Mouse (Mus musculus): ENCODE results near the gene Etfrf1. TPM values are rescaled to one million over a fixed set of nuclear protein-coding genes. Genes with fewer than 3 reads are reported as not detected.

Etfrf1 gene
- 34.8 and 39.1 TPM in 2 replicates for polyA plus RNA-seq (2015; fragmentation: Nextera tagmentation; extraction: Ambion mirVana)

GRCm38 (mm10) chr6:145210816-145211338, at the start of gene Etfrf1, which contains the start of gene Casc1:
TSS of gene Etfrf1 (plus strand) at chr6:145211134.
TSS of gene Casc1 (minus strand) at chr6:145211005.
- WGBS = 0% methylated on average over 36 of the region's 36 CpGs
- Histone ChIP-seq H3K27me3 (ENCODE audit: control insufficient read depth, insufficient read depth, low read length) (no peaks in the 10 kb centered on the region), H3K4me2 (ENCODE audit: low read depth, low read length) (peak within 1 kb of the TSS; percentile 62), H3K36me3 (ENCODE audit: control insufficient read depth, insufficient read depth, low read length) (no peaks in the 10 kb centered on the region), H3K27ac (ENCODE audit: low read length) (peak within 1 kb of the TSS; percentile 97), H3K4me3 (replicated peaks; ENCODE audit: low read length) (peak within 1 kb of the TSS; percentile 85), H3K9ac (ENCODE audit: low read length) (peak within 1 kb of the TSS; percentile 89), H3K4me1 (ENCODE audit: control insufficient read depth, insufficient read depth, low read length) (0 out of 2 replicates have a peak, but pooled peaks cover 3% of the 10 kb centered on the region), H3K9me3 (replicated peaks; ENCODE audit: control insufficient read depth, low read length) (no peaks in the 10 kb centered on the region)
- ATAC-seq (ENCODE audit: insufficient read depth, low FRiP score) = peak; percentile 100

DNA sequence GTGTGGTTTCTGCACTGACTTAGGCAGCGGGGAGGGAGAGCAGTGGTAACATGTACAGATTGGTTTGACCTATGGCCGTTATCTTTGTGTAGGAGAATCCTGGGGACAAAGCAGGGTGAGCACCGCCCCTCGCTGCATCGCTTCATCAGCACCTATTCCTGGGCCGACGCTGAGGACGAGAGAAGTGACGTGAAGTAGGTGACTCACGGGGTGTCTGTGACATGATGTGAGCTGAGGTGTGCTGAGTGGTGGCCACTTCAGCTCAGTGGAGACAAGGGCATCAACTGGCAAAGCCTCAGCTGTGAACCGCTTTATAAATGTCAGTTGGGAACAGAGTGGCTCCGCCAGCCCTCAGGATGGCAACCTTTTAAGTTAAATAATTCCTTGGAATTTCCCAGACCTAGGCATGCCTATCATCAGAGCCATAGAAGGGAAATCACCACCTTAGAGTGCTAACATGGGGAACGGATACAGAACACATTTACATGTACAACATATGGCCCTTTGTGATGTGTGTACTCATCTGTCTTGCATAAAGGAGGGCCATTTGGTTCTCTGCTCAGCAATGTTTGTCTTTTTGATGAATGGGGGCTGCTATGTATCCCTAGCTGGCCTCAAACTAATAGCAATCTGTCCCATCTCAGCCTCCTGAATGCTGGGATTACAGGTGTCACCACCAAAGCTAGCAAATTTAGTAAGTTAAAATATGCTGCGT, 38.9 kb upstream of the Etfrf1 start:
- H3K4me1 ChIP-seq (ENCODE audit: control insufficient read depth, insufficient read depth, low read length) = peaks cover 18% of the 10 kb centered on the region
- no peak overlapping the region for H3K27ac ChIP-seq (ENCODE audit: low read length)
- no peak overlapping the region for H3K9ac ChIP-seq (ENCODE audit: low read length)
- no peak overlapping the region for H3K4me2 ChIP-seq (ENCODE audit: low read depth, low read length)
- WGBS = 69% methylated on average over 14 of the region's 14 CpGs
- no peaks in the 10 kb centered on the region for H3K9me3 ChIP-seq (replicated peaks; ENCODE audit: control insufficient read depth, low read length)
- no peak for ATAC-seq (ENCODE audit: insufficient read depth, low FRiP score)
- no peaks in the 10 kb centered on the region for H3K36me3 ChIP-seq (ENCODE audit: control insufficient read depth, insufficient read depth, low read length)
- no peaks in the 10 kb centered on the region for H3K27me3 ChIP-seq (ENCODE audit: control insufficient read depth, insufficient read depth, low read length)
- no peak overlapping the region for H3K4me3 ChIP-seq (replicated peaks; ENCODE audit: low read length)

- H3K9ac ChIP-seq (ENCODE audit: low read length) = 0 out of 2 replicates have a peak overlapping the region, but pooled peaks have one; percentile 8
- no peaks in the 10 kb centered on the region for H3K27me3 ChIP-seq (ENCODE audit: control insufficient read depth, insufficient read depth, low read length)
- peak; percentile 91 for ATAC-seq (ENCODE audit: insufficient read depth, low FRiP score)
- H3K36me3 ChIP-seq (ENCODE audit: control insufficient read depth, insufficient read depth, low read length) = no peaks in the 10 kb centered on the region
- no peak overlapping the region for H3K4me3 ChIP-seq (replicated peaks; ENCODE audit: low read length)
- peak overlapping the region; percentile 15; the same call in 1 of the 2 replicates for H3K27ac ChIP-seq (ENCODE audit: low read length)
- peaks cover 18% of the 10 kb centered on the region for H3K4me1 ChIP-seq (ENCODE audit: control insufficient read depth, insufficient read depth, low read length)
- H3K9me3 ChIP-seq (replicated peaks; ENCODE audit: control insufficient read depth, low read length) = no peaks in the 10 kb centered on the region
- H3K4me2 ChIP-seq (ENCODE audit: low read depth, low read length) = peak overlapping the region; percentile 20; the same call in 1 of the 2 replicates
- WGBS = 15% methylated on average over 11 of the region's 11 CpGs
Measured at GRCm38 (mm10) chr6:145173781-145174191, 37.1 kb upstream of the Etfrf1 start.

DNA sequence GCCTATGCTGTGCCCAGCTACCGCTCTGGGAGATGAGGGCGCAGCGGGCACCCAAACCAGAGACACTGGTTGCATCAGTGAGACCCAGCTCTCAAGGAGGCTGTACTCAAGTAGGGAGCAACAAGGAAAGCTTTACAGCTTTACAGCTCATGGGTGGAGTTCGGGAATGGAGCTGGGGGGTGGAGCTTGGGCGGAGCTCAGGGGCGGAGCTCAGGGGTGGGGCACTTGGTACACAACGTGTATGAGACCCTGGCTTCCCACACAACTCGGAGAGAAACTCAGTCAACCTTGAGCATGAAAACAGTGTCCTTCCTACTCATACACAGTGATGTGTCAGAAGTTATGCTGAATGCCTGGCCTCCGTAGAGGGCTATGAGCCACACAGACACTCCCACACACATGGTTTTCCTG, 35.4 kb upstream of the Etfrf1 start:
- Histone ChIP-seq H3K36me3 (ENCODE audit: control insufficient read depth, insufficient read depth, low read length) (no peaks in the 10 kb centered on the region), H3K4me1 (ENCODE audit: control insufficient read depth, insufficient read depth, low read length) (peaks cover 18% of the 10 kb centered on the region), H3K9ac (ENCODE audit: low read length) (no peak overlapping the region), H3K9me3 (replicated peaks; ENCODE audit: control insufficient read depth, low read length) (no peaks in the 10 kb centered on the region), H3K27me3 (ENCODE audit: control insufficient read depth, insufficient read depth, low read length) (no peaks in the 10 kb centered on the region; the same call in 1 of the 2 replicates), H3K4me3 (replicated peaks; ENCODE audit: low read length) (no peak overlapping the region), H3K27ac (ENCODE audit: low read length) (no peak overlapping the region), H3K4me2 (ENCODE audit: low read depth, low read length) (peak overlapping the region; percentile 9)
- ATAC-seq (ENCODE audit: insufficient read depth, low FRiP score) = peak; percentile 45; the same call in 1 of the 2 replicates
- WGBS = 39% methylated on average over 9 of the region's 9 CpGs

- no peak; the same call in 1 of the 2 replicates for ATAC-seq (ENCODE audit: insufficient read depth, low FRiP score)
- no peaks in the 10 kb centered on the region for H3K36me3 ChIP-seq (ENCODE audit: control insufficient read depth, insufficient read depth, low read length)
- H3K27ac ChIP-seq (ENCODE audit: low read length) = no peak overlapping the region
- H3K4me1 ChIP-seq (ENCODE audit: control insufficient read depth, insufficient read depth, low read length) = peaks cover 18% of the 10 kb centered on the region
- no peak overlapping the region for H3K9ac ChIP-seq (ENCODE audit: low read length)
- no peaks in the 10 kb centered on the region for H3K9me3 ChIP-seq (replicated peaks; ENCODE audit: control insufficient read depth, low read length)
- H3K27me3 ChIP-seq (ENCODE audit: control insufficient read depth, insufficient read depth, low read length) = no peaks in the 10 kb centered on the region; the same call in 1 of the 2 replicates
- 63% methylated on average over 10 of the region's 10 CpGs for WGBS
- no peak overlapping the region for H3K4me2 ChIP-seq (ENCODE audit: low read depth, low read length)
- no peak overlapping the region for H3K4me3 ChIP-seq (replicated peaks; ENCODE audit: low read length)
Measured at GRCm38 (mm10) chr6:145176474-145176873, 34.5 kb upstream of the Etfrf1 start.

DNA sequence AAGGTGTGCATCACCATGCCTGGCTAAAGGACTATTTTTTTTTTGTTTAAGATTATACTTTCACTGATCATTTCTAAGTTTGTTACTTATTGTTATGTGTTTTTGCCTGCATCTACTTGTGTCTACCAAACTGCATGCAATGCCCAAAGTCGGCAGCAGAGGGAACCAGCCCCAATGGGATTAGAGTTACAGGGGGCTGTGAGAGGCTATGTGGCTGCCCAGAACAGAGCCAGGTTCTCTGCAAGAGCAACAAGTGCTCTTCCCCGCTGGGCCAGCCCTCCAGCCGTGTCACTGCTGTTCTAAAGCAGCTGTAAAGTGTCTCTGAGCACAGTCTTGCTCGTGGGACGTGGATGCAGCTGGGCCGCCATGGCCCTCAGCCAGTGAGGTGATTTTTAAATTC, 31.3 kb upstream of the Etfrf1 start:
- Histone ChIP-seq H3K27ac (ENCODE audit: low read length) (no peak overlapping the region), H3K36me3 (ENCODE audit: control insufficient read depth, insufficient read depth, low read length) (no peaks in the 10 kb centered on the region), H3K9ac (ENCODE audit: low read length) (no peak overlapping the region), H3K4me1 (ENCODE audit: control insufficient read depth, insufficient read depth, low read length) (peaks cover 6% of the 10 kb centered on the region), H3K27me3 (ENCODE audit: control insufficient read depth, insufficient read depth, low read length) (no peaks in the 10 kb centered on the region; the same call in 1 of the 2 replicates), H3K4me2 (ENCODE audit: low read depth, low read length) (no peak overlapping the region), H3K9me3 (replicated peaks; ENCODE audit: control insufficient read depth, low read length) (no peaks in the 10 kb centered on the region), H3K4me3 (replicated peaks; ENCODE audit: low read length) (no peak overlapping the region)
- WGBS = 31% methylated on average over 6 of the region's 6 CpGs
- ATAC-seq (ENCODE audit: insufficient read depth, low FRiP score) = no peak

- Histone ChIP-seq H3K4me3 (replicated peaks; ENCODE audit: low read length) (no peak overlapping the region), H3K36me3 (ENCODE audit: control insufficient read depth, insufficient read depth, low read length) (no peaks in the 10 kb centered on the region), H3K27ac (ENCODE audit: low read length) (no peak overlapping the region), H3K9ac (ENCODE audit: low read length) (no peak overlapping the region), H3K4me2 (ENCODE audit: low read depth, low read length) (no peak overlapping the region), H3K4me1 (ENCODE audit: control insufficient read depth, insufficient read depth, low read length) (no peaks in the 10 kb centered on the region), H3K9me3 (replicated peaks; ENCODE audit: control insufficient read depth, low read length) (no peaks in the 10 kb centered on the region), H3K27me3 (ENCODE audit: control insufficient read depth, insufficient read depth, low read length) (no peaks in the 10 kb centered on the region; the same call in 1 of the 2 replicates)
- no peak for ATAC-seq (ENCODE audit: insufficient read depth, low FRiP score)
- 62% methylated on average over 8 of the region's 8 CpGs for WGBS
Measured at GRCm38 (mm10) chr6:145182044-145182443, 28.9 kb upstream of the Etfrf1 start.

DNA sequence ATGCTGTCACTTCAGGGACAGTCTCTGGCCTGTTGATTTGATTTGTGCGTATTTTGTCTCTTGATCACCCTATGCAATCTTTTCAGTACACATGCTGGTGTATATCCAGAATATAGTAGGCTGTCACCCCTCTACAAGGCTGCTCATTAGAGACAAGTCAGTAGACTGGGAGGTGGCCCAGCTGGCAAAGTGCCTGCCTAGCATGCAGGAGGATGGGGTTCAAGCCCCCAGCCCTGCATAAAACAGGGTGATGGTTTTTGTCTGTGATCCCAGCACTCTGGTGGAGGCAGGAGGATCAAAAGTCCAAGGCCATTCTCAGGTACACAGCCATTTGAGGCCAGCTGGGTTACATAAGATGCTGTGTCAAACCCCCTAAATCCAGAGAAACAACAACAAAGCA, 24.8 kb upstream of the Etfrf1 start:
- no peaks in the 10 kb centered on the region for H3K36me3 ChIP-seq (ENCODE audit: control insufficient read depth, insufficient read depth, low read length)
- no peaks in the 10 kb centered on the region for H3K9me3 ChIP-seq (replicated peaks; ENCODE audit: control insufficient read depth, low read length)
- no peak overlapping the region for H3K27ac ChIP-seq (ENCODE audit: low read length)
- no peaks in the 10 kb centered on the region for H3K4me1 ChIP-seq (ENCODE audit: control insufficient read depth, insufficient read depth, low read length)
- H3K4me3 ChIP-seq (replicated peaks; ENCODE audit: low read length) = no peak overlapping the region
- no peak overlapping the region for H3K9ac ChIP-seq (ENCODE audit: low read length)
- no peaks in the 10 kb centered on the region for H3K27me3 ChIP-seq (ENCODE audit: control insufficient read depth, insufficient read depth, low read length)
- WGBS = 93% methylated on average over 1 of the region's 1 CpGs
- no peak for ATAC-seq (ENCODE audit: insufficient read depth, low FRiP score)
- H3K4me2 ChIP-seq (ENCODE audit: low read depth, low read length) = no peak overlapping the region
